Mouse (Mus musculus) gastrocnemius, postnatal 14 days (tissue): ENCODE data around the gene Aqr. TPM values are rescaled to one million over a fixed set of nuclear protein-coding genes. Genes with fewer than 3 reads are reported as not detected.

Experiments used
- DNase-seq: peaks from one replicate; pipeline ENCODE4 v3.0.0; 2021; ENCODE audit warnings: mixed read lengths
- intact Hi-C: fragments of 180-260 bp; cut with DNase I; formaldehyde crosslinking; loops from one replicate; pipeline ENCODE4 v1.15.1; 2025; ENCODE audit warnings: low total_unique reads
- microRNA-seq, 2 experiments: library from miRNA; unstranded; fragments of <30 nt; microRNA quantifications; one replicate each; pipeline ENCODE4 v1.2.0; 2021
- total RNA-seq, 2 experiments: library from RNA; stranded (reverse); gene quantifications; 2 replicates each; pipeline ENCODE4 v1.2.3; 2021

Gene Aqr
- total RNA-seq, 2 experiments from 2014 or later = 11.1 to 11.3 TPM

DNA sequence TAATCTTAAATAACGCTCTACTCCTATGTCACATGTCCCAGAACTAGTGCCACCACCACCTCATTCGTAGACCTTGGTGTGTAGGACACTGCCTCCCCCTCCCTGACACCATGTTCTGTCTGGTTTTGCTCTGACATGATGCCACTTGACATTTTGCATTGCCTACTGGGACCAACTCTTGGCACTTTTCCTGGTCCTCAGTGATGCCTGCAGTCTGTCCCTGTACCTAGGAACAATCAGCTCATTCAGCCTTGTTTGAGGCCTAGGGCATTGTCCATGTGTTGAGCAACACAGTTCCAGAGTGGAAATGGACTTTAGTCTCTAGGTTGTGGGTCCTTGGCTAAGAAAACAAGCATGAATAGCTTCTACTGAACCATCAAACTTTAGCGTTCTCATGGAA, 97.0 kb downstream of the Aqr start:
- intact Hi-C loops = no loop called here
- no peak for DNase-seq

DNA sequence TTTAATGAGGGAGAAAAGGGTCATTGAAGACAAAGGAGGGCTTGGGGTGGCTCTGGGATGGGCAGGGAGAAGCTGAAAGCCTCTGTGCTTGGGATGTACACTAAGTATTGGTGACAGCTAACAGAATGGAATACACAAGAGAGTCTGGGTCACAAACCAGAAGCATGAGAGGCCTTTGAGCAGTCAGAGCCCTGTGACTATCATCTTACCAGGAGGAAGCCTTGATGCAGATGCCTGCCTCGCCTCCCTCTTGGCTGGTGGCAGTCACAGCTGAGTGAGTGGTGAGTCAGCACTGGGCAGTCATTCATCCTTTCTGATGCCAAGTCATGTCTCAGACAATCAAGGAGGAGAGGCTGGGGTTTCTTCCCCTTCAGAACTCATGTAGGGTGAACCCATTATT, 99.6 kb downstream of the Aqr start:
- intact Hi-C loops = no loop called here
- peak; percentile 17 for DNase-seq

DNA sequence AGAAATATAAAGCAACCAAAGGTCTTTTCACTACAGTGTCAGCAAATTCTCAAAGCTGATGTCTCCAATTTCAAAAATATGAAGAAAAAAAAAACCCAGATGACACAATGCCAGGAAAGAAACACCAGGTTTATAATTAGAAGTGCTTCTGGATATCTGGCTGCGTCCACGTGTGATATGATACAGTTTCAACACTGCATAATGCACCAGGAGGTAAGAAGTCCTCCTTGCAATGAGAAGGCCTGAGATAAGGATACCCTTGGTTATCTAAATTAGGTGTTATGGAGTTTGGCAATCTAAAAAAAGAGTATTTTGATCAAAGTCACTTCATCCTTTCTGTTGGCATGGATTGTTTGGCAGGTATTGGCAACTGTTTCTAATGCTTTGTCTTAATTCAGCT, 114.9 kb downstream of the Aqr start:
- intact Hi-C loops = no loop called here
- DNase-seq = no peak

DNA sequence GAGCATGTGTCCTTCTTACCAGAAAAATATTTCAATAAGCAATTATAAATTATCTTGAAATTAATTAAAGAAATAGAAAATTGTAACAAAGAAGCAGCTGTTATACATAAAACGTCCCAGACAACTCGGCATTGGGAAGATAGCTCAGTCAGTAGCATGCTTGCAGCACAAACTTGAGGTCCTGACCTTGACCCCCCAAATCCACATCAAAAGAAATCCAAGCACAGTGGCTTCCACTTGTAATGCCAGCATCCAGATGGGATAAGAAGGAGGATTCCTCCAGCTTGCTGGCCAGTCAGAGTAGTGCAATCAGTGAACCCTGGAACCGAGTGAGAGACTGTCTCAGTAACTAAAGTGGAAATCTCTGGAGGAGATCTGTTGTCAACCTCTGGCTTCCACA, 120.6 kb downstream of the Aqr start:
- intact Hi-C loops = no loop called here
- no peak for DNase-seq

GRCm38 (mm10) chr2:114064004-114064403, 122.8 kb downstream of the Aqr start:
- no peak for DNase-seq
- intact Hi-C loops = no loop called here

DNA sequence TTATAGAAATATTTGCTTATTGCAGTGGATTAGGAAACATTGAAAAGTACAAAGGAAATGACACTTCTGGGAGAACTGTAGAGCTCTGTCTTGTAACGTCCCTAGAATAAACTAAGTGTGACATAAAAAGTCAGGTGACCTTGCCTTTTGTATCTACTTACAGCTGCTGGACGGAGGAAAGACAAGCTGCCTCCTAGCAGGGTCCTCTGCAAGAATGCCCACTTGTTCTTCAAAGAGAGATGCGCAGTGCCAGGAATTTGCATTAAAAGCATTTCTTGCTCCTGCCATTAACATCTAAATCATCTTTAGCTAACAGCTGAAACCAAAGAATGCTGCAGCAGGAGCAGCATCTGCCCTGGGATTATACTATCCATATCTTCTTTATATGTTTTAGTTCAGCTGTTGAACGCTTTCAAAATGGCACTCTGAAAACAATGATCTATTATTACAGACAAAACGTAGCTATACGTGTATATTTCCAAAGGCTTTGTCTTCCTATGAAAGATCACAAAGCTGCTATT, 126.7 kb downstream of the Aqr start:
- intact Hi-C loops = no loop called here

GRCm38 (mm10) chr2:114059608-114060007, 127.2 kb downstream of the Aqr start:
- intact Hi-C loops = no loop called here
- DNase-seq = no peak

More for the DNA sequence above, 126.7 kb downstream of the Aqr start:
- DNase-seq = no peak

GRCm38 (mm10) chr2:114058226-114058796, 128.5 kb downstream of the Aqr start:
- intact Hi-C loops = no loop called here

GRCm38 (mm10) chr2:114057303-114057853, 129.4 kb downstream of the Aqr start:
- intact Hi-C loops = no loop called here
- peak; percentile 67 for DNase-seq

More at GRCm38 (mm10) chr2:114058226-114058796, 128.5 kb downstream of the Aqr start:
- no peak for DNase-seq

- DNase-seq = peak; percentile 7
Observed at GRCm38 (mm10) chr2:114054129-114054528, 132.7 kb downstream of the Aqr start.

DNA sequence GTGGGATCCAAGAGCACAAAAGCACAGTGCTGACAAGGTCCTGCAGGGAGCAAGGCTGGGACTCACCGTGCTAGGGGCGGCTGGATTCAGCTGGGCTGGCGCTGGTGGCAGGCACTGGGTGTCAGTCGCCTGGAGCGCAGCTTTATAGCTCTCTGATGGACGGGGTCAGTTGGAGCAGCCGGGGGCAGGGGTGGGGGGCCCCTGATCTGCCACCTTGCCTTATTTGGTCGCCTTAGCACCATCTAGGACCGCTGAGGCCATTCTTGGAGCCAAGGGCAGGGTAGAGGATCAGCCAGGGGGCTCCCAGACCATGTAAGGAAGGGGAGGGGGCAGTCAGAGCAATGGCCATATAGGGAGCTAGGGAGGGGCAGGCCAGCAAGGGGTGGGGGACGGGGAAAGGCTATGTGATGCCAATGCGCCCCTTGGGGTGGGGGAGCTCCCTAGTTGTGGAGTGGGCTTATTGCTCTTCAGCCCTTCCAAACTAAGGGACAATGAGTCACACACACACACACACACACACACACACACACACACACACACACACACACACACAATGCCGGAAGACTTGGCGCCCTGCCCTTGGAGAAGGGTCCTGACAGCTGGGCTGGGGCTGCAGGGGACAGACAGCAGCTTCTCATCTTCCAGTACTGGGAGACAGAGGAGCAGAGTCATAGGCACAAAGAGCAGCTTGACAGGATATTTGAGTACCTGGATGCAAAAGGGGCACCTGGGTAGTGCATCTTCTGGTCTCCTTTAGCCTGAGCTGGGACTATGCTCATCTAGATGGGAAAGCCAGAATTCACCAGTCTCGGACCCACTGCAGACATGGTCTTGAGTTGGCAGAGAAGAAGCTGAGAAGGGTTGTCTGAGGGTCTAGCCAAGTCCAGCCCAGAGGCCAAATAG, 133.9 kb downstream of the Aqr start, which contains the start of gene Actc1:
Actc1 (minus strand) TSS at position 853 of the 903 bp plus-strand sequence.
- intact Hi-C loops = no loop called here

More at GRCm38 (mm10) chr2:114054129-114054528, 132.7 kb downstream of the Aqr start:
- intact Hi-C loops = no loop called here

GRCm38 (mm10) chr2:114051871-114052241, 135.0 kb downstream of the Aqr start:
- intact Hi-C loops = no loop called here
- DNase-seq = no peak

More for the DNA sequence above, 133.9 kb downstream of the Aqr start, which contains the start of gene Actc1:
- peak; percentile 52 for DNase-seq

Small RNA genes within 50 kb of the gene (microRNA-seq; reads per million reads assigned to microRNA genes)
- gene Mir7002 = 0 reads per million in 2 experiments

Other genes with a start within 250 kb of the Aqr start
- not detected for gene Gjd2, start 173.4 kb downstream of the Aqr start, total RNA-seq
- 1,000 to 10,000 TPM; 7,210 to 7,715 TPM for gene Actc1, start 133.5 kb downstream of the Aqr start, total RNA-seq
- gene Zfp770, start 14.4 kb upstream of the Aqr start, total RNA-seq = 10 to 100 TPM; 11.8 to 13.3 TPM